ENCODE assay signal across 8 mouse cellular contexts in genomic region chr12:112950040-112950760, GRCm38 (mm10). TPM values are rescaled to one million over a fixed set of nuclear protein-coding genes. Genes with fewer than 3 reads are reported as not detected.
DNase-seq lines count a peak whose midpoint lies in the region; ATAC-seq and TF ChIP-seq lines count a peak whose summit lies in the region.

No protein-coding gene starts in this region.

- peak; percentile 77 for ATAC-seq in heart, embryonic 12.5 days (ENCODE audit: insufficient number of reproducible peaks, low FRiP score)
- peak; percentile 71 for ATAC-seq in kidney, postnatal 0 days (replicated peaks; ENCODE audit: low FRiP score, low read depth)
- ATAC-seq in liver, embryonic 11.5 days (replicated peaks; ENCODE audit: low FRiP score): peak; percentile 71
- ATAC-seq in stomach, embryonic 14.5 days (ENCODE audit: insufficient number of reproducible peaks, insufficient read depth, low FRiP score, low read depth): peak; percentile 88

- peak; percentile 88 for DNase-seq in CD4-positive, CD25-positive, alpha-beta regulatory T cell, adult 2 months (ENCODE audit: low read depth, low spot score)
- peak; percentile 88 for DNase-seq in brain, embryonic 18.5 days (ENCODE audit: low read depth, low spot score)
- DNase-seq in kidney, postnatal 0 days (ENCODE audit: low spot score): peak; percentile 95
- DNase-seq in liver, embryonic 11.5 days (ENCODE audit: low spot score): peak; percentile 82
- peak; percentile 85 for DNase-seq in naive thymus-derived CD4-positive, alpha-beta T cell, adult 2 months (ENCODE audit: low read depth)

- no peaks in the 10 kb centered on the region for H3K9me3 ChIP-seq in erythroblast, embryonic 14.5 days (ENCODE audit: control insufficient read depth, low read length)
- no peaks in the 10 kb centered on the region for H3K9me3 ChIP-seq in heart, embryonic 12.5 days (replicated peaks)
- no peaks in the 10 kb centered on the region for H3K9me3 ChIP-seq in kidney, postnatal 0 days (replicated peaks; ENCODE audit: low read length)
- no peaks in the 10 kb centered on the region for H3K9me3 ChIP-seq in liver, embryonic 11.5 days (ENCODE audit: control insufficient read depth, low read length)
- H3K9me3 ChIP-seq in stomach, embryonic 14.5 days (ENCODE audit: control insufficient read depth, low read depth, low read length): no peaks in the 10 kb centered on the region

- under 1% methylated on average over 58 of the region's 58 CpGs for WGBS in heart, embryonic 12.5 days
- under 1% methylated on average over 55 of the region's 58 CpGs for WGBS in kidney, postnatal 0 days
- WGBS in liver, embryonic 11.5 days: under 1% methylated on average over 58 of the region's 58 CpGs
- under 1% methylated on average over 41 of the region's 58 CpGs for WGBS in stomach, embryonic 14.5 days

- peak overlapping the region; percentile 94 for H3K4me2 ChIP-seq in heart, embryonic 12.5 days
- peak overlapping the region; percentile 94 for H3K4me2 ChIP-seq in kidney, postnatal 0 days (ENCODE audit: low read length)
- H3K4me2 ChIP-seq in liver, embryonic 11.5 days: peak overlapping the region; percentile 97
- H3K4me2 ChIP-seq in stomach, embryonic 14.5 days (replicated peaks; ENCODE audit: low read depth, low read length): peak overlapping the region; percentile 79

- peaks cover 20% of the 10 kb centered on the region for H3K4me1 ChIP-seq in erythroblast, embryonic 14.5 days (ENCODE audit: control insufficient read depth)
- H3K4me1 ChIP-seq in heart, embryonic 12.5 days (replicated peaks): peaks cover 47% of the 10 kb centered on the region
- H3K4me1 ChIP-seq in kidney, postnatal 0 days (replicated peaks; ENCODE audit: insufficient read depth, low read length): peaks cover 18% of the 10 kb centered on the region
- H3K4me1 ChIP-seq in liver, embryonic 11.5 days (replicated peaks; ENCODE audit: control insufficient read depth, insufficient read depth, low read length): peaks cover 7% of the 10 kb centered on the region; the same call in 1 of the 2 replicates
- H3K4me1 ChIP-seq in stomach, embryonic 14.5 days (ENCODE audit: control insufficient read depth, insufficient read depth, low read length): peaks cover 10% of the 10 kb centered on the region; the same call in 1 of the 2 replicates

- peaks cover 61% of the 10 kb centered on the region for H3K27me3 ChIP-seq in erythroblast, embryonic 14.5 days (ENCODE audit: control insufficient read depth)
- peaks cover 4% of the 10 kb centered on the region; the same call in 1 of the 2 replicates for H3K27me3 ChIP-seq in heart, embryonic 12.5 days (replicated peaks)
- H3K27me3 ChIP-seq in kidney, postnatal 0 days (ENCODE audit: insufficient read depth, low read length): no peaks in the 10 kb centered on the region
- peaks cover 29% of the 10 kb centered on the region for H3K27me3 ChIP-seq in liver, embryonic 11.5 days (replicated peaks; ENCODE audit: control insufficient read depth, insufficient read depth, low read length)
- no peaks in the 10 kb centered on the region for H3K27me3 ChIP-seq in stomach, embryonic 14.5 days (ENCODE audit: control insufficient read depth, insufficient read depth, low read length)

- peak overlapping the region; percentile 64 for H3K4me3 ChIP-seq in erythroblast, embryonic 14.5 days (replicated peaks)
- peak overlapping the region; percentile 59 for H3K4me3 ChIP-seq in heart, embryonic 12.5 days
- H3K4me3 ChIP-seq in kidney, postnatal 0 days (replicated peaks; ENCODE audit: low read depth, low read length): peak overlapping the region; percentile 54
- H3K4me3 ChIP-seq in liver, embryonic 11.5 days (ENCODE audit: low read depth, low read length): peak overlapping the region; percentile 62
- peak overlapping the region; percentile 52 for H3K4me3 ChIP-seq in stomach, embryonic 14.5 days (ENCODE audit: low read depth, low read length)

- no peaks in the 10 kb centered on the region for H3K36me3 ChIP-seq in erythroblast, embryonic 14.5 days (ENCODE audit: control insufficient read depth)
- H3K36me3 ChIP-seq in heart, embryonic 12.5 days: no peaks in the 10 kb centered on the region
- no peaks in the 10 kb centered on the region for H3K36me3 ChIP-seq in kidney, postnatal 0 days (ENCODE audit: insufficient read depth, low read length)
- H3K36me3 ChIP-seq in liver, embryonic 11.5 days (ENCODE audit: control insufficient read depth, insufficient read depth, low read length): no peaks in the 10 kb centered on the region
- no peaks in the 10 kb centered on the region for H3K36me3 ChIP-seq in stomach, embryonic 14.5 days (ENCODE audit: control insufficient read depth, insufficient read depth, low read length)

- peak overlapping the region; percentile 72 for H3K27ac ChIP-seq in heart, embryonic 12.5 days (ENCODE audit: poor library complexity, severe bottlenecking)
- H3K27ac ChIP-seq in kidney, postnatal 0 days: peak overlapping the region; percentile 58
- H3K27ac ChIP-seq in liver, embryonic 11.5 days (ENCODE audit: low read depth, low read length): peak overlapping the region; percentile 72
- H3K27ac ChIP-seq in stomach, embryonic 14.5 days (ENCODE audit: low read length): peak overlapping the region; percentile 83

- peak overlapping the region; percentile 73 for H3K9ac ChIP-seq in heart, embryonic 12.5 days
- peak overlapping the region; percentile 71 for H3K9ac ChIP-seq in kidney, postnatal 0 days (ENCODE audit: low read depth, low read length)
- peak overlapping the region; percentile 64 for H3K9ac ChIP-seq in liver, embryonic 11.5 days (ENCODE audit: low read depth, low read length)
- H3K9ac ChIP-seq in stomach, embryonic 14.5 days (replicated peaks; ENCODE audit: low read depth, low read length): peak overlapping the region; percentile 53; the same call in 1 of the 2 replicates

- TF ChIP-seq CTCF in kidney, postnatal 0 days (IDR thresholded peaks at IDR 0.05; ENCODE audit: low read depth): no peak

RNA-seq across cellular contexts. Expression of gene Nudt14, which starts 8.3 kb away (rescaled TPM):
- 0.86 and 0.87 TPM in 2 replicates for polyA plus RNA-seq in erythroblast, embryonic 14.5 days (2012)
- 38.3 and 41.7 TPM in 2 replicates for polyA plus RNA-seq in heart, embryonic 12.5 days (2016; fragmentation: Nextera tagmentation; extraction: Ambion mirVana)
- 99.2 and 102 TPM in 2 replicates for polyA plus RNA-seq in kidney, postnatal 0 days (2015; fragmentation: Nextera tagmentation; extraction: Ambion mirVana)
- polyA plus RNA-seq in liver, embryonic 11.5 days (2014; fragmentation: Nextera tagmentation; extraction: Ambion mirVana): 38.4 and 43.2 TPM in 2 replicates
- 105 and 125 TPM in 2 replicates for polyA plus RNA-seq in stomach, embryonic 14.5 days (2014; fragmentation: Nextera tagmentation; extraction: Ambion mirVana)

RNA-seq across cellular contexts. Expression of gene Jag2, which starts 20.6 kb away (rescaled TPM):
- polyA plus RNA-seq in erythroblast, embryonic 14.5 days (2012): 0.03 TPM in 1 of 2 replicates, not detected in the other
- 2.6 TPM in 2 replicates for polyA plus RNA-seq in heart, embryonic 12.5 days (2016; fragmentation: Nextera tagmentation; extraction: Ambion mirVana)
- polyA plus RNA-seq in kidney, postnatal 0 days (2015; fragmentation: Nextera tagmentation; extraction: Ambion mirVana): 2.4 and 2.9 TPM in 2 replicates
- polyA plus RNA-seq in liver, embryonic 11.5 days (2014; fragmentation: Nextera tagmentation; extraction: Ambion mirVana): 0.39 and 1.4 TPM in 2 replicates
- polyA plus RNA-seq in stomach, embryonic 14.5 days (2014; fragmentation: Nextera tagmentation; extraction: Ambion mirVana): 8.4 and 8.5 TPM in 2 replicates

RNA-seq across cellular contexts. Expression of gene Btbd6, which starts 26.1 kb away (rescaled TPM):
- 1.5 and 2.6 TPM in 2 replicates for polyA plus RNA-seq in erythroblast, embryonic 14.5 days (2012)
- polyA plus RNA-seq in heart, embryonic 12.5 days (2016; fragmentation: Nextera tagmentation; extraction: Ambion mirVana): 22.4 and 23.0 TPM in 2 replicates
- 22.8 and 24.9 TPM in 2 replicates for polyA plus RNA-seq in kidney, postnatal 0 days (2015; fragmentation: Nextera tagmentation; extraction: Ambion mirVana)
- 12.3 and 12.4 TPM in 2 replicates for polyA plus RNA-seq in liver, embryonic 11.5 days (2014; fragmentation: Nextera tagmentation; extraction: Ambion mirVana)
- 22.5 and 27.0 TPM in 2 replicates for polyA plus RNA-seq in stomach, embryonic 14.5 days (2014; fragmentation: Nextera tagmentation; extraction: Ambion mirVana)

RNA-seq across cellular contexts. Expression of gene Brf1, which starts 50.3 kb away (rescaled TPM):
- polyA plus RNA-seq in erythroblast, embryonic 14.5 days (2012): 3.0 and 3.6 TPM in 2 replicates
- 40.3 and 42.9 TPM in 2 replicates for polyA plus RNA-seq in heart, embryonic 12.5 days (2016; fragmentation: Nextera tagmentation; extraction: Ambion mirVana)
- 41.4 and 43.6 TPM in 2 replicates for polyA plus RNA-seq in kidney, postnatal 0 days (2015; fragmentation: Nextera tagmentation; extraction: Ambion mirVana)
- polyA plus RNA-seq in liver, embryonic 11.5 days (2014; fragmentation: Nextera tagmentation; extraction: Ambion mirVana): 51.8 and 52.9 TPM in 2 replicates
- 70.3 and 71.5 TPM in 2 replicates for polyA plus RNA-seq in stomach, embryonic 14.5 days (2014; fragmentation: Nextera tagmentation; extraction: Ambion mirVana)

Comparison
In these comparisons a context has a peak if more than half of its experiments do, and no peak if none do; other contexts are left out.
1. Peak in every context shown above with its lines: DNase-seq, ATAC-seq, H3K4me3 ChIP-seq and H3K27ac ChIP-seq.
2. RNA of gene Nudt14, which starts 8.3 kb away (polyA plus RNA-seq): 105 to 125 TPM in stomach, embryonic 14.5 days, 99.2 to 102 TPM in kidney, postnatal 0 days, 38.4 to 43.2 TPM in liver, embryonic 11.5 days and 38.3 to 41.7 TPM in heart, embryonic 12.5 days; 0.86 to 0.87 TPM in erythroblast, embryonic 14.5 days; every median in the first group is over 10 times any median in the second.